Mouse (Mus musculus): Measurements from ENCODE around the gene Fam189a1. TPM values are rescaled to one million over a fixed set of nuclear protein-coding genes. Genes with fewer than 3 reads are reported as not detected.

Fam189a1 gene
- polyA plus RNA-seq, 1 experiment from 2014 or later: 5.7 TPM

DNA sequence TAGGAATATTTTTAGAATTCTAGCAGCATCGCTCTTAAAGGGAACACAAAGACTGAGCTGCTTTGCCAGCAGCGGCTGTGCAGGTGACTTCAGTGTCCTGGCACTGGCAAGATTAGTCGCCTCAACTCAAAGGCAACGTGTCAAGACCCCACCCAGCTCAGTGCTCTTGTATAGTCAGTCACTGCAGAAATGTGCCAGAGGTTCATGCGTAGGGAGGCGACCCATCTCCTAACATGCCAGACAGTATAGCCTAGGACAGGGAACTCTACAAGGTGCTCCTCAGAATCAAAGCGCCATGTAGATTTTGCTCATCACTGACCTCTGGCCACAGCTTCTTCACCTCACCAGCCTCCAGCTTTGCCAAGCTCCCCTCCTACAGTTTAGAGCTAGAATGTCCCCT is 4.8 kb downstream of the Fam189a1 start:
- Histone ChIP-seq H3K36me3 (ENCODE audit: control insufficient read depth, insufficient read depth) (no peaks in the 10 kb centered on the region), H3K27ac (ENCODE audit: low read length) (no peak overlapping the region), H3K4me3 (replicated peaks; ENCODE audit: low read length) (no peak overlapping the region), H3K4me2 (ENCODE audit: low read length) (no peak overlapping the region), H3K9me3 (ENCODE audit: control insufficient read depth, low read length) (no peaks in the 10 kb centered on the region), H3K4me1 (replicated peaks; ENCODE audit: control insufficient read depth, insufficient read depth, low read length) (peaks cover 3% of the 10 kb centered on the region), H3K9ac (replicated peaks; ENCODE audit: low read depth, low read length) (no peak overlapping the region), H3K27me3 (replicated peaks; ENCODE audit: control insufficient read depth, insufficient read depth, low read length) (peaks cover 4% of the 10 kb centered on the region)
- ATAC-seq: no peak
- 89% methylated on average over 7 of the region's 7 CpGs for WGBS

GRCm38 (mm10) chr7:65149040-65149439 is 7.3 kb downstream of the Fam189a1 start:
- Histone ChIP-seq H3K4me2 (ENCODE audit: low read length) (no peak overlapping the region), H3K4me3 (replicated peaks; ENCODE audit: low read length) (no peak overlapping the region), H3K27ac (ENCODE audit: low read length) (no peak overlapping the region), H3K36me3 (ENCODE audit: control insufficient read depth, insufficient read depth) (no peaks in the 10 kb centered on the region), H3K9ac (replicated peaks; ENCODE audit: low read depth, low read length) (no peak overlapping the region), H3K27me3 (replicated peaks; ENCODE audit: control insufficient read depth, insufficient read depth, low read length) (0 out of 2 replicates have a peak, but pooled peaks cover 4% of the 10 kb centered on the region), H3K4me1 (replicated peaks; ENCODE audit: control insufficient read depth, insufficient read depth, low read length) (no peaks in the 10 kb centered on the region), H3K9me3 (ENCODE audit: control insufficient read depth, low read length) (no peaks in the 10 kb centered on the region)
- ATAC-seq: no peak
- 92% methylated on average over 9 of the region's 9 CpGs for WGBS

DNA sequence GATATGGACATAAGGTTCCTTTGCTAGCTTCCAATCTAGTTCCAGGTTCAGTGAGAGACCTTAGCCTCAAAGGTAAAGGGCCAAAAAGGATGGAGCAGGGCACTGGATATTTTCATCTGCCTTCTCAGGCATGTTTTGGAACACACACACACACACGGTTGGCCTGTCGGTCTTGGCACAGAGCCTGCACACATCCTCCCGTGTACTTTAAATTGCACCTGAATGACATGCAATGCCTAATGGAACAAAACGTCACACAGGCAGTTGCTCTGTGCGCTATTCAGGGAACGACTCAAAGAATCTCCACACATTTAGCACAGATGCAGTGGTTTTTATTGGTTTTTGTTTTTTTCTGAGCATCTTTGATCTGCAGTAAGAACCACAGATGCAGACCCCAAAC is 11.5 kb downstream of the Fam189a1 start:
- ATAC-seq: no peak
- Histone ChIP-seq H3K9me3 (ENCODE audit: control insufficient read depth, low read length) (no peaks in the 10 kb centered on the region), H3K4me3 (replicated peaks; ENCODE audit: low read length) (no peak overlapping the region), H3K4me1 (replicated peaks; ENCODE audit: control insufficient read depth, insufficient read depth, low read length) (peaks cover 5% of the 10 kb centered on the region; the same call in 1 of the 2 replicates), H3K27ac (ENCODE audit: low read length) (no peak overlapping the region), H3K36me3 (ENCODE audit: control insufficient read depth, insufficient read depth) (no peaks in the 10 kb centered on the region), H3K4me2 (ENCODE audit: low read length) (no peak overlapping the region), H3K9ac (replicated peaks; ENCODE audit: low read depth, low read length) (no peak overlapping the region), H3K27me3 (replicated peaks; ENCODE audit: control insufficient read depth, insufficient read depth, low read length) (no peaks in the 10 kb centered on the region)
- WGBS: 29% methylated on average over 6 of the region's 6 CpGs

- H3K4me1 ChIP-seq (replicated peaks; ENCODE audit: control insufficient read depth, insufficient read depth, low read length): peaks cover 5% of the 10 kb centered on the region; the same call in 1 of the 2 replicates
- H3K4me2 ChIP-seq (ENCODE audit: low read length): no peak overlapping the region
- no peaks in the 10 kb centered on the region for H3K27me3 ChIP-seq (replicated peaks; ENCODE audit: control insufficient read depth, insufficient read depth, low read length)
- no peak overlapping the region for H3K9ac ChIP-seq (replicated peaks; ENCODE audit: low read depth, low read length)
- ATAC-seq: 0 out of 2 replicates have a peak, but pooled peaks have one; percentile 50
- no peak overlapping the region; the same call in 1 of the 2 replicates for H3K27ac ChIP-seq (ENCODE audit: low read length)
- WGBS: 55% methylated on average over 6 of the region's 6 CpGs
- no peaks in the 10 kb centered on the region for H3K36me3 ChIP-seq (ENCODE audit: control insufficient read depth, insufficient read depth)
- no peak overlapping the region for H3K4me3 ChIP-seq (replicated peaks; ENCODE audit: low read length)
- no peaks in the 10 kb centered on the region for H3K9me3 ChIP-seq (ENCODE audit: control insufficient read depth, low read length)
These were observed 14.3 kb downstream of the Fam189a1 start for GRCm38 (mm10) chr7:65141907-65142698.

GRCm38 (mm10) chr7:65140832-65141231 is 15.5 kb downstream of the Fam189a1 start:
- no peak for ATAC-seq
- peaks cover 5% of the 10 kb centered on the region; the same call in 1 of the 2 replicates for H3K4me1 ChIP-seq (replicated peaks; ENCODE audit: control insufficient read depth, insufficient read depth, low read length)
- H3K4me3 ChIP-seq (replicated peaks; ENCODE audit: low read length): no peak overlapping the region
- no peaks in the 10 kb centered on the region for H3K36me3 ChIP-seq (ENCODE audit: control insufficient read depth, insufficient read depth)
- no peaks in the 10 kb centered on the region for H3K9me3 ChIP-seq (ENCODE audit: control insufficient read depth, low read length)
- H3K4me2 ChIP-seq (ENCODE audit: low read length): no peak overlapping the region
- WGBS: 89% methylated on average over 5 of the region's 5 CpGs
- no peak overlapping the region for H3K27ac ChIP-seq (ENCODE audit: low read length)
- no peaks in the 10 kb centered on the region for H3K27me3 ChIP-seq (replicated peaks; ENCODE audit: control insufficient read depth, insufficient read depth, low read length)
- no peak overlapping the region for H3K9ac ChIP-seq (replicated peaks; ENCODE audit: low read depth, low read length)

DNA sequence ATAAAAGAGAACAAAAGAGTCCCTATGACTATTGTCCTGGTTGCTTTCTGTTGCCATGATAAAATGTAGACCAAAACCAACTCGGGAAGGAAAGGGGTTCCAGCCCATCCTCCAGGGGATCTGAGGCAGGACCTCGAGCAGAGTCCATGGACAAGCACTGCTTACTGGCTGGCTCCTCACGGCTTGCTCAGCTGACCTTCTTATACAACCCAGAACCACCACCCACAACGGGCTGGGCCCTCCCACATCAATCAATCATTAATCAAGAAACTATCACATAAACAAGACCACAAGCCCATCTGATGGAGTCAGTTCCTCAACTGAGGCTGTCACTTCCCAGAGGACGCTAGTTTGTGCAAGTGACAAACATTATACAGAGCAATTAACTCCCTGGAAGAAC is 16.3 kb downstream of the Fam189a1 start:
- no peak overlapping the region for H3K4me2 ChIP-seq (ENCODE audit: low read length)
- H3K9ac ChIP-seq (replicated peaks; ENCODE audit: low read depth, low read length): no peak overlapping the region
- H3K36me3 ChIP-seq (ENCODE audit: control insufficient read depth, insufficient read depth): no peaks in the 10 kb centered on the region
- H3K9me3 ChIP-seq (ENCODE audit: control insufficient read depth, low read length): no peaks in the 10 kb centered on the region
- H3K4me1 ChIP-seq (replicated peaks; ENCODE audit: control insufficient read depth, insufficient read depth, low read length): peaks cover 5% of the 10 kb centered on the region; the same call in 1 of the 2 replicates
- no peak overlapping the region for H3K4me3 ChIP-seq (replicated peaks; ENCODE audit: low read length)
- H3K27ac ChIP-seq (ENCODE audit: low read length): no peak overlapping the region
- ATAC-seq: no peak
- 82% methylated on average over 5 of the region's 5 CpGs for WGBS
- H3K27me3 ChIP-seq (replicated peaks; ENCODE audit: control insufficient read depth, insufficient read depth, low read length): no peaks in the 10 kb centered on the region

DNA sequence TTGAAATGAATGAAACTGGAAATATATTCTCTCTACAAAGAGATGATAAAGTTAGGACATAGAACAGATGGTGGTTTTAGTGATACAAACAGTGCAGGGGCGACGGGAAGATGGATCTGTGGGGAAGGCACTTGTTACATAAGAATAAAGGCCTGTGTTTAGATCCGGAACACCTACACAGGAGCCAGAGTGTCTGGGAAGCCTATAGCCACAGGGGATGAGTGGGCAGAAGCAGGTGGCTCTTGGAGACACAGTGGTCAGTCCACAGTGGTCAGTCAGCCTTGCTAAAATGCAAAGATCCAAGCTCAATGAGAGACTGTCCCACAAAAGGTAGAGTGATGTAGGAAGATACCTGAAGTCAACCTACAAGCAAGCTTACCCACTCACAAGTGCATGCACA is 32.6 kb downstream of the Fam189a1 start:
- ATAC-seq: no peak
- no peaks in the 10 kb centered on the region for H3K4me1 ChIP-seq (replicated peaks; ENCODE audit: control insufficient read depth, insufficient read depth, low read length)
- H3K9ac ChIP-seq (replicated peaks; ENCODE audit: low read depth, low read length): no peak overlapping the region
- H3K9me3 ChIP-seq (ENCODE audit: control insufficient read depth, low read length): no peaks in the 10 kb centered on the region
- no peak overlapping the region for H3K4me3 ChIP-seq (replicated peaks; ENCODE audit: low read length)
- 90% methylated on average over 3 of the region's 3 CpGs for WGBS
- no peaks in the 10 kb centered on the region for H3K36me3 ChIP-seq (ENCODE audit: control insufficient read depth, insufficient read depth)
- H3K27me3 ChIP-seq (replicated peaks; ENCODE audit: control insufficient read depth, insufficient read depth, low read length): no peaks in the 10 kb centered on the region
- no peak overlapping the region for H3K4me2 ChIP-seq (ENCODE audit: low read length)
- no peak overlapping the region for H3K27ac ChIP-seq (ENCODE audit: low read length)

DNA sequence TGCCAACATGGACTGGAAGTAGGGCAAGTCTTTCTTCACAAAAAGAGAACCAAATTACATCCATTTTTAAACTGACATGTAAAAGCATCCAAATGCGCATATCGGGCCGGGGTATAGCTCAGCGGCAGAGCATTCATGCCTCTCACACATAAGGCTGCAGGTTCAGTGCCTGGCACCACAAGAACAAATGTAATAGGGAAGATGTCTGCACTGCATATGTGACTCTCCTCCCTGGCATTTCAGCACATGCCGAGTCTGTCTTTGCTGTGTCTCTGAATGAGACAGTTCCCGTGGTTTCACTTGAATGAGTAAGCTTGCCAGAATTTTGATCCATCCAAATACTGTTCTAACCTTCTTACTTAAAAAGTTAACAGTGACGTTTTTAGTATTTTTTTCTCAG is 39.5 kb downstream of the Fam189a1 start:
- Histone ChIP-seq H3K4me3 (replicated peaks; ENCODE audit: low read length) (no peak overlapping the region), H3K27ac (ENCODE audit: low read length) (no peak overlapping the region), H3K27me3 (replicated peaks; ENCODE audit: control insufficient read depth, insufficient read depth, low read length) (no peaks in the 10 kb centered on the region), H3K9me3 (ENCODE audit: control insufficient read depth, low read length) (no peaks in the 10 kb centered on the region), H3K9ac (replicated peaks; ENCODE audit: low read depth, low read length) (no peak overlapping the region), H3K4me1 (replicated peaks; ENCODE audit: control insufficient read depth, insufficient read depth, low read length) (no peaks in the 10 kb centered on the region), H3K4me2 (ENCODE audit: low read length) (no peak overlapping the region), H3K36me3 (ENCODE audit: control insufficient read depth, insufficient read depth) (no peaks in the 10 kb centered on the region)
- 82% methylated on average over 7 of the region's 7 CpGs for WGBS
- ATAC-seq: peak; percentile 54; the same call in 1 of the 2 replicates

- ATAC-seq: no peak
- WGBS: 70% methylated on average over 3 of the region's 3 CpGs
- H3K27ac ChIP-seq (ENCODE audit: low read length): no peak overlapping the region
- no peaks in the 10 kb centered on the region for H3K4me1 ChIP-seq (replicated peaks; ENCODE audit: control insufficient read depth, insufficient read depth, low read length)
- H3K36me3 ChIP-seq (ENCODE audit: control insufficient read depth, insufficient read depth): no peaks in the 10 kb centered on the region
- H3K9me3 ChIP-seq (ENCODE audit: control insufficient read depth, low read length): no peaks in the 10 kb centered on the region
- no peak overlapping the region for H3K9ac ChIP-seq (replicated peaks; ENCODE audit: low read depth, low read length)
- no peak overlapping the region for H3K4me3 ChIP-seq (replicated peaks; ENCODE audit: low read length)
- no peak overlapping the region for H3K4me2 ChIP-seq (ENCODE audit: low read length)
- H3K27me3 ChIP-seq (replicated peaks; ENCODE audit: control insufficient read depth, insufficient read depth, low read length): no peaks in the 10 kb centered on the region
These were observed 41.0 kb downstream of the Fam189a1 start for GRCm38 (mm10) chr7:65115366-65115765.

All from forebrain, embryonic 16.5 days (tissue).